Mouse (Mus musculus): ENCODE results near the gene Ptpn11. TPM values are rescaled to one million over a fixed set of nuclear protein-coding genes. Genes with fewer than 3 reads are reported as not detected.

Ptpn11 gene
- polyA plus RNA-seq, 2 experiments, result 27.1 to 44.6 TPM

DNA sequence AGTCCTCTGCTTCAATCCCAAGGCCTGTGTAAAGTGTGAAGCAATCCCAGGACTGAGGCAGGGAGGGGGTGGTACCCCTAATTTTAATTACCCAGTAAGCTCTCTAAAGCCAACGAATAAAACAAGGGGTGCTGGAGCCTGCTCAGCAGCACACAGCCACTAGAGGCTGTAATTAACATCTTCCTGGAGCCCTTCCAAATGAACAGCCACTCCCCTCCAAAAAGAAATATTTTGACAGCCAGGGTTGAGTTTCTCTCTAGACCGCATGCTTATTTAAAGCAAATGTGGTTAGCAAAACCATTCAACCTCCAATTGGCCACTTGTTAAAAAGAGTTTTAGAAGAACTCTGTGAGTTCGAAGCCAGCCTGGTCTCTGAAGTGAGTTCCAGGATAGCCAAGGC lies 97.9 kb downstream of the Ptpn11 start:
- H3K4me1 ChIP-seq (ENCODE audit: control insufficient read depth, insufficient read depth, low read length), result no peaks in the 10 kb centered on the region
- WGBS, result 63% methylated on average over 3 of the region's 3 CpGs

DNA sequence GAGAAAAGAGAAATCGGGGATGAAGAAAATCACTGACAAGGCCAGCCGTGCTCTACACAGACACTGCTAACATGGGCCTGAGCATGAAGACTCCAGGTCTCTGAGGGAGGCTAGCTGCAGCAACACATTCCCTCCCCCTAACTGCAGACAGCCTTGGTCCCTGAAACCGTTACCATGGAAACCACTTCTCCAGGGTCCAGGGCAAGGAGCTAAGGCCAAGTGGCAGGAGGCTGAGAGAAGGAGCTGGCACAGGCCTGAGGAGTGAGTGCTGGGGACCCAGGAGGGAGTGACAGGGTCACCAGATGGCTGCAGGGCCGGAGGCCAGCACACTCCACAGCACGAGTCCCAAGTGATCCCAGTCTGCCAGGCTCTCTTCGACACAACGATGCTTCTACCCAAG lies 101.5 kb downstream of the Ptpn11 start:
- TF ChIP-seq POLR2A (IDR thresholded peaks at IDR 0.05; ENCODE audit: borderline replicate concordance, extremely low read depth, insufficient read depth, insufficient read length), result no peak
- no peak overlapping the region for H3K27ac ChIP-seq (replicated peaks; ENCODE audit: low read depth, low read length)
- DNase-seq (ENCODE audit: low spot score), result no peak
- no peak overlapping the region for H3K4me2 ChIP-seq (replicated peaks; ENCODE audit: low read depth, low read length, severe bottlenecking)
- H3K27me3 ChIP-seq (ENCODE audit: control insufficient read depth, insufficient read depth, low read length), result no peaks in the 10 kb centered on the region
- no peaks in the 10 kb centered on the region for H3K4me1 ChIP-seq (ENCODE audit: control insufficient read depth, insufficient read depth, low read length)
- 67% methylated on average over 7 of the region's 7 CpGs for WGBS
- no peaks in the 10 kb centered on the region for H3K9me3 ChIP-seq (ENCODE audit: control insufficient read depth, low read length)
- H3K4me3 ChIP-seq (replicated peaks; ENCODE audit: low read length), result no peak overlapping the region
- ATAC-seq (ENCODE audit: low FRiP score, low read depth), result no peak
- no peaks in the 10 kb centered on the region for H3K36me3 ChIP-seq (ENCODE audit: control insufficient read depth, insufficient read depth, low read length)
- H3K9ac ChIP-seq (ENCODE audit: low read depth, low read length, severe bottlenecking), result no peak overlapping the region

More for the DNA sequence above, 97.9 kb downstream of the Ptpn11 start:
- ATAC-seq (ENCODE audit: low FRiP score, low read depth) (no peak), DNase-seq (ENCODE audit: low spot score) (no peak)
- Histone ChIP-seq H3K36me3 (ENCODE audit: control insufficient read depth, insufficient read depth, low read length) (no peaks in the 10 kb centered on the region), H3K27me3 (ENCODE audit: control insufficient read depth, insufficient read depth, low read length) (no peaks in the 10 kb centered on the region), H3K9me3 (ENCODE audit: control insufficient read depth, low read length) (no peaks in the 10 kb centered on the region), H3K4me2 (replicated peaks; ENCODE audit: low read depth, low read length, severe bottlenecking) (no peak overlapping the region), H3K9ac (ENCODE audit: low read depth, low read length, severe bottlenecking) (no peak overlapping the region), H3K27ac (replicated peaks; ENCODE audit: low read depth, low read length) (no peak overlapping the region), H3K4me3 (replicated peaks; ENCODE audit: low read length) (no peak overlapping the region)
- TF ChIP-seq POLR2A (IDR thresholded peaks at IDR 0.05; ENCODE audit: borderline replicate concordance, extremely low read depth, insufficient read depth, insufficient read length), result no peak

DNA sequence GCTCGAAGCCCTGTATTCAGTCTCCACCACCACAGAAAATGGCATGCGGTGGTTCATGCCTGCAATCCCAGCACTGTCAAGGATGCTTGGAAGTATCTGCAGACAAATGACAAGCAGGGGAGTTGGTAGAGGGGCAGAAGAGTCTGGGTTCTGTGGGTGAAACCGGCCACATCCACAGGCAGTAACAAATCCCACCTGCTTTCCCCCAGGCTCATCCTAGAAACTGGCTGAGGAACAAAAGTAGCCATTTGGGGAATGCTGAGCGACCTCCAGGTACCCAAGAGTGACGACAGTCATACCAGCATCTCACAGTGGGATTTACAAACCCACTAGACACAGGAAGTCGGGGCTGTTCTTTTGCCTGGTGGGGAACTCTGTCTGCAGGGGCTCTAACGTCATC lies 103.5 kb downstream of the Ptpn11 start:
- Histone ChIP-seq H3K4me3 (replicated peaks; ENCODE audit: low read length) (no peak overlapping the region), H3K9ac (ENCODE audit: low read depth, low read length, severe bottlenecking) (no peak overlapping the region), H3K36me3 (ENCODE audit: control insufficient read depth, insufficient read depth, low read length) (no peaks in the 10 kb centered on the region), H3K4me1 (ENCODE audit: control insufficient read depth, insufficient read depth, low read length) (no peaks in the 10 kb centered on the region), H3K9me3 (ENCODE audit: control insufficient read depth, low read length) (no peaks in the 10 kb centered on the region), H3K27me3 (ENCODE audit: control insufficient read depth, insufficient read depth, low read length) (no peaks in the 10 kb centered on the region), H3K27ac (replicated peaks; ENCODE audit: low read depth, low read length) (no peak overlapping the region), H3K4me2 (replicated peaks; ENCODE audit: low read depth, low read length, severe bottlenecking) (no peak overlapping the region)
- WGBS, result 52% methylated on average over 7 of the region's 7 CpGs
- TF ChIP-seq POLR2A (IDR thresholded peaks at IDR 0.05; ENCODE audit: borderline replicate concordance, extremely low read depth, insufficient read depth, insufficient read length), result no peak
- ATAC-seq (ENCODE audit: low FRiP score, low read depth), result no peak
- no peak for DNase-seq (ENCODE audit: low spot score)

DNA sequence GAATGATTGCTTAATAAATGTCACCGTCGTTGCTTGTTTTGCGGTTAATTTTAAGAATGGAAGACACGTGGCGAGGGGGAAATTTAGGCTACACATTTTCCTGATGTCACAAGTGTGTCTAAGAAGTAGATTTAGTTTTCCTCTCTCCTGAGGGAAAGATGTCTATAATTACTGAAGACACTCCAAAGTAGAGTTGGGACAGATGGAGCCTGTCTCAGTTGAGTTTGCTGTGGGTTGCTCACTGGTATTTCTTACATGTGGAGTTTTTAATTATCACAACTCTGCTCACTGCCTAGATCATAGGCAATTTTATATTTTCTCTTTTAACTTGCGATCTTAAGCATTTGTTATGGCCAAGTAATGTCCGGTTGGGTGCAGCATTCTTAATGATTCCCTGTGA lies 108.6 kb downstream of the Ptpn11 start:
- DNase-seq (ENCODE audit: low spot score), result no peak
- Histone ChIP-seq H3K9ac (ENCODE audit: low read depth, low read length, severe bottlenecking) (no peak overlapping the region), H3K36me3 (ENCODE audit: control insufficient read depth, insufficient read depth, low read length) (no peaks in the 10 kb centered on the region), H3K4me3 (replicated peaks; ENCODE audit: low read length) (no peak overlapping the region), H3K27ac (replicated peaks; ENCODE audit: low read depth, low read length) (no peak overlapping the region), H3K9me3 (ENCODE audit: control insufficient read depth, low read length) (no peaks in the 10 kb centered on the region), H3K27me3 (ENCODE audit: control insufficient read depth, insufficient read depth, low read length) (no peaks in the 10 kb centered on the region), H3K4me1 (ENCODE audit: control insufficient read depth, insufficient read depth, low read length) (no peaks in the 10 kb centered on the region), H3K4me2 (replicated peaks; ENCODE audit: low read depth, low read length, severe bottlenecking) (no peak overlapping the region)
- TF ChIP-seq POLR2A (IDR thresholded peaks at IDR 0.05; ENCODE audit: borderline replicate concordance, extremely low read depth, insufficient read depth, insufficient read length), result no peak
- no peak for ATAC-seq (ENCODE audit: low FRiP score, low read depth)
- 94% methylated on average over 7 of the region's 7 CpGs for WGBS

DNA sequence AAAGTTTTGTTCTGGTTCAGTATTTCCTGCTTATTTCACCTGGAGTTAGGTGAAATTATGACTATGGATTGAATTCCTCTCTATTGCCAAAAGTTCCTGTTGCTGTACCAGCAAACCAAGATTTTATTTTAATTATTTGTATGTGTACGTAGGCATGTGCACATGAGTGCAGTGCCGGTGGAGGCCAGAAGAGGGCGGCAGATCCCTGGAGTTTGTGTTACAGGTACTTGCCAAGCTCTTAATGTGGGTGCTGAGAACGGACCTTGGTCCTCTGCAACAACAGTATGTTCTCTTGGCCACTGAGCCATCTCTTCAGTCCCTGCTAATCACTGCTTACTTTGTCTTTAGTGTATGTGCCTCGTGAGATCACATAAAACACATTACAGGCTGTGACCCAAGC lies 109.4 kb downstream of the Ptpn11 start:
- H3K4me2 ChIP-seq (replicated peaks; ENCODE audit: low read depth, low read length, severe bottlenecking), result no peak overlapping the region
- H3K27ac ChIP-seq (replicated peaks; ENCODE audit: low read depth, low read length), result no peak overlapping the region
- no peak overlapping the region for H3K4me3 ChIP-seq (replicated peaks; ENCODE audit: low read length)
- no peak overlapping the region for H3K9ac ChIP-seq (ENCODE audit: low read depth, low read length, severe bottlenecking)
- ATAC-seq (ENCODE audit: low FRiP score, low read depth), result no peak
- H3K4me1 ChIP-seq (ENCODE audit: control insufficient read depth, insufficient read depth, low read length), result no peaks in the 10 kb centered on the region
- H3K36me3 ChIP-seq (ENCODE audit: control insufficient read depth, insufficient read depth, low read length), result no peaks in the 10 kb centered on the region
- H3K9me3 ChIP-seq (ENCODE audit: control insufficient read depth, low read length), result no peaks in the 10 kb centered on the region
- no peak for DNase-seq (ENCODE audit: low spot score)
- no peak for TF ChIP-seq POLR2A (IDR thresholded peaks at IDR 0.05; ENCODE audit: borderline replicate concordance, extremely low read depth, insufficient read depth, insufficient read length)
- H3K27me3 ChIP-seq (ENCODE audit: control insufficient read depth, insufficient read depth, low read length), result no peaks in the 10 kb centered on the region
- 74% methylated on average over 5 of the region's 5 CpGs for WGBS

Other genes starting within 250 kb of the Ptpn11 start
- 0.10 and 0.17 TPM in 2 replicates for gene Rph3a, start 181.3 kb downstream of the Ptpn11 start, polyA plus RNA-seq (2012; rRNA removed)
- not detected in 2 replicates for gene Rph3a, start 181.3 kb downstream of the Ptpn11 start, polyA plus RNA-seq (2014; fragmentation: Nextera tagmentation; extraction: Ambion mirVana)
- 786 and 1,086 TPM in 2 replicates for gene Rpl6, start 13.1 kb upstream of the Ptpn11 start, polyA plus RNA-seq (2012; rRNA removed)
- 696 and 712 TPM in 2 replicates for gene Rpl6, start 13.1 kb upstream of the Ptpn11 start, polyA plus RNA-seq (2014; fragmentation: Nextera tagmentation; extraction: Ambion mirVana)
- 15.2 and 21.5 TPM in 2 replicates for gene Hectd4, start 28.8 kb upstream of the Ptpn11 start, polyA plus RNA-seq (2012; rRNA removed)
- gene Hectd4, start 28.8 kb upstream of the Ptpn11 start, polyA plus RNA-seq (2014; fragmentation: Nextera tagmentation; extraction: Ambion mirVana), result 7.0 and 8.9 TPM in 2 replicates
- gene Trafd1, start 194.2 kb upstream of the Ptpn11 start, polyA plus RNA-seq (2012; rRNA removed), result 102 and 109 TPM in 2 replicates
- 70.2 and 74.7 TPM in 2 replicates for gene Trafd1, start 194.2 kb upstream of the Ptpn11 start, polyA plus RNA-seq (2014; fragmentation: Nextera tagmentation; extraction: Ambion mirVana)
- gene Naa25, start 206.5 kb upstream of the Ptpn11 start, polyA plus RNA-seq (2012; rRNA removed), result 20.2 and 20.9 TPM in 2 replicates
- gene Naa25, start 206.5 kb upstream of the Ptpn11 start, polyA plus RNA-seq (2014; fragmentation: Nextera tagmentation; extraction: Ambion mirVana), result 39.8 and 41.2 TPM in 2 replicates

All from limb, embryonic 14.5 days (tissue).